Mouse (Mus musculus) spleen, adult 12 weeks (tissue): ENCODE data around the gene Gramd1b.

Source experiments
- DNase-seq: peaks from one replicate; pipeline ENCODE4 v3.0.0; 2022; ENCODE audit warnings: low spot score

The Gramd1b gene

DNA sequence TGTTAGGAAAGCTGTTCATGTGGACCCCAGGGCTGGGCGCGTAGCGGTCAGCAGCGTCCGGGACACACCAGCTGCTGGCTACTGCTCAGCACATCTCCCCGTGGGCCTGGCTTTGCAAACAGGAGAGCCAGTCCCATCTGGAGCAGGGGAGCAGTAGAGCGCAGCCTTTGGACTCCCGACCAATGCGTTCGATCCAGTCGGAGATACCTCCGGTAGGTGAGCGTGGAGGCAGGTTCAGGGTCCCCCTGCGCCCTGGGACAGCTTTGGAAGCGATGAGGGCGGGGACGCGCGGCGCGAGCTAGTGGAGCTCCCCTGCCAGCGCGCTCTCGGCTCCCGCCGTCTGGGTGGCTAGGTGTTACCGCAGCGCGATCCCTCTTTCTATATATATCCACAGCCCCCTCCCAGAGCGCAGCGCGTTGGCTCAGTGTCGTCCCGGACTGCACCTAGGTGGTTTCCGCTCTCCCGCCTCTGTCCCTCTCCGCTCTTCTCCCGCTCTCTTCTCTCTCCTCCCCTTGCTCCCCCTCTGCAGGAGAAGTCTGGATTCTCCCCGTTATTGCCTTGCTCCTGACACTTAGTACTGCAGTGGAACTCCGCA is at the start of gene Gramd1b:
Gene Gramd1b, minus strand, starts transcription at position 357 of the 595 bp plus-strand sequence.
- DNase-seq: no peak

DNA sequence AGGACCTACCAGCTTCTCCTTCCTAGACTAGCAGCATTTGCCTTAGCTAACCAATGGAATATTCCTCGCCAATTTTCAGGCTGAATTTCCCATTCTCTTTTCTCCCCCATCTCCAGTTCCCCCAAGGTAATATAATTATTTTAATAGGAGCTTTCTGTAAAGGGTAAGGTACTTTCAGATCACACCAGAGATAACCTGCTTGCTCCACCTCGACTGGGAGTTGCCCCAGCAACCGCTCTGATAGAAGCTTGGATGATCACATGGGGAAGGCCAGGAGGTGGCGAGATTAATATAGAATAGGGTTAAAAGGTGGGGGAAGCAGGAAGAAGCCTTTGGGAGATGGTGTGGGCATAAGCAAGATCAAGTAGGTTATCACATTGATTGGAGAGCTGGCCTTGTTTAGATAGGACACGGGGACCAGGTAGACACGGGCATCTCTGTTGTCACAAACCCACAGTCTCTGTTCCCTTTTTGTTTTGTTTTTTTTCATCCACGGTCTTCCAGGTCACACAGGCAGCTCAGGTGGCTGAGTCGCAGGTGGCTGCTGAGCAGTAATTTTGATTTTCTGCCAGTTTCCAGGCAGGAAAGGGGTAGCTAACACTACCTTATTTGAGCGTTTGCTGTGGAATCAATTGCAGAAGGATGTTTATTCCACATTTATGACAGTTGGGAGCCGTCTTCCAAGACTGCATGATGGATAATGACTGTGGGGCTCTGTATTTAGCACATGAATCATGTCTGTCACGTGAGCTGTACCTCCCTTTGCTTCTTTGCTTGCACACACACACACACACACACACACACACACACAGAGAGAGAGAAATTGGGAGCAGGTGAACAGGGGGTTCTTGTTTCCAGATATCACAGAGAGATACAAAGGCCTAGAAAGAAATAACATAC is 47.8 kb upstream of the Gramd1b start:
- DNase-seq: no peak

DNA sequence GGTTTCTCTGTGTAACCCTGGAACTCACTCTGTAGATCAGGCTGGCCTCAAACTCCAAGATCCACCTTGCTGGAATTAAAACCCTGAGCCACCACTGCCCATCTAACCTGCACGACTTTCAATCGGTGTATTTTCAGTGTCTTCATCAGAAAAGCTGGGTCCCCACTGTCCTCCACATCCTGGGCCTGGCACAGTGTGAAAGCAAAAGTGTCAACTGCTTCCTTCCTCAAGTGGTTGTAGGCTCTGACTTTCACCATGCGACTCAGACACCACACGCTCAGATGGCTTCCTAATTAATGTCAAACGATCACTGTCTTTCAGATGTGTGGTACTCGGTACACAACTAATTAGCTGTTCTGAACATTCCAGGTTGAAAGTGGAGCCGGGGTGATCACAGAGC is 45.9 kb upstream of the Gramd1b start:
- no peak for DNase-seq

DNA sequence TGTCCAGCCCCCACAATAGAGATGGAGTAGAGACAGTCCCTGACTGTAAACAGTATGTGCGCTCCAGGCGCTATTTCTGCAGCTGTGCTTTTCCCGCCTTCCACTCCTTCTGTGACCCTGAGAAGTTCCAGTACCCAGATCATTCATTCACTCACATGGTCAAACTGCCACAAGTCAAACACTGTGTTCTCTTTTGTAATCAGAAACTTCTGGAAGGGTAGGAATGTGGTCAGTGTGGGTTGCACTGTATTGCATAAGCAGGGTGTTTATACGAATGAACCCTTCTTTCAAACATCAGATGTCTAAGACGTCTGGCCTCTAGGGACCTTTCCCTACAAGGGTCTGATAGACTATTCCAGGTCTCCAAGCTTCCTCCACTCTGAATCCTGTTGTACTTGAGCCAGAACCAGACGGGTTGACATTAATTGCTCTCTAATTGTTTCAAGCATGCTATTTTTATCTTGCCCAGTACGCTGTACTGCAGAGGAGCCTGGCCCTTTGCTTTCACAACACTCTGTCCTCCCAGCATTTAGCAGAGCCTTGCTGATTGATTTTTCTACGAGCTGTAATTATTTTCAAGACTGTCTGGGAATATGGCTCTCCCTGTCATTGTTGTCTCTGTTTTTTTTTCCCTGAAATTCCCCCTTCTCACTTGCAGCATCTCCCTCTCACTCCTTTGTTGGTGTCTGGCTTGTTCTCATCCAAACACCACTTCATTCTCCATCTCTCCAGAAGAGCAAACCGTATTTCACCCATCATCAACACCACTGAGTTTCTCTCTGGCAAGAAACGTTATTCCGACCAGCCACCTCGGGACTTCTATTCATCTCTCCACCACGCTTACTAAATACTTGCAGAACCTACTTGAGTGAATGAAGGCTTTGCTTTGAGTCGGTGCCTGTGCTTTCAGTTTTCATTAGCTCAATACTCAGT is 44.1 kb upstream of the Gramd1b start:
- no peak for DNase-seq

DNA sequence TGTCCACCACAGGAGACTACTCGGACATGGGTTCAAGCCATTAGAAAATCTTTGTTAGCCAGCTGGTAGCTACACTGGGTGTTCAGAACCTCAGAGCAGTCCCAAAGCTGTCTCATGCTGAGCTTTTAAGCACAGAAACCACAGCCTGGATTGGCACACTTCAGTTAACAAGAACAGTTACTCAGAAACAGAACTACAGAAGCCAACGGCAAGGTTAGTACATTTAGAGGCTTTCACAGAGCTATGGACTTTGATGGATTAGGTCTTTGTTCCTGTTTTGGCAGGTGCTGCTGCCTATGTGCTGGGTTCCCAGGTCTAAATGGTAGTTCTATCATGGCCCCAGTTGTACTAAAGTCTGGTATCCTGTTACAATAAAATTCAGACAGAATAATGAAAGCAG is 40.1 kb upstream of the Gramd1b start:
- no peak for DNase-seq

DNA sequence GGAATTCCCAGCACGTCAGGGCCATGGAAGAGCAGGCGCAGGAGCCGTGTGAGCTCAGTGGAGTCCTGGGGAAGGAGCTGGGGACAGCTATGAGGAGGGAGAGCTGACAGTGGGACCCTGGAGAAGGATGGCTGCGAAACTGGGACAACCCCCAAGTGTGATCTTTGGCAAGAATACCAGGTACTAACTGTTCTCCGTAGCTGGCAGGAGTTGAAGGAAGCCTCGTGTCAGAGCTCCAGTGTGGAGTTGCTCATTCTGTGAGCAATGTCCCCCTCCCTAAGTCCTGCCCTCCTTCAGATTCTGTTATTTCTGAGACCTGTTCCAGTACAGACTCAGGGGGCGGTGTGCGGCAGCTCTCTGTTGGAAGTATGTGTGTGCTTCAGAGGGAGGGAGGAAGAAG is 36.9 kb upstream of the Gramd1b start:
- DNase-seq: no peak

DNA sequence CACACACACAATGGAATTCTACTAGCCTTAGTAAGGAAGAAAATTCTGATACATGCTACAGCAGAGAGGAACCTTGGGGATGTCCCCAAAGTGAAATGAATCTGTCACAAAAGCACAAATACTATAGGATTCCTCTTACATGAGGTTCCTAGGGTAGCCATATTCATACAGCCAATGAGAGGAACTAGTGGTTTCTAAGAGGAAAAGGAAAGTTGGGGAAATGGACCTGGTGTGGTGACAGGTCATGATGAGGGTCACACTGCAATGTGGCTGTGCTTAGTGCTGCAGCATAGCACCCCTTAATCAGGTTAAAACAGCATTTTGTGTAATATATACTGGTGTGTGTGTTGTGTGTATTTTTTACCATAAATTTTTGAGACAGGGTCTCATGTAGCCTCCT is 32.6 kb upstream of the Gramd1b start:
- no peak for DNase-seq

DNA sequence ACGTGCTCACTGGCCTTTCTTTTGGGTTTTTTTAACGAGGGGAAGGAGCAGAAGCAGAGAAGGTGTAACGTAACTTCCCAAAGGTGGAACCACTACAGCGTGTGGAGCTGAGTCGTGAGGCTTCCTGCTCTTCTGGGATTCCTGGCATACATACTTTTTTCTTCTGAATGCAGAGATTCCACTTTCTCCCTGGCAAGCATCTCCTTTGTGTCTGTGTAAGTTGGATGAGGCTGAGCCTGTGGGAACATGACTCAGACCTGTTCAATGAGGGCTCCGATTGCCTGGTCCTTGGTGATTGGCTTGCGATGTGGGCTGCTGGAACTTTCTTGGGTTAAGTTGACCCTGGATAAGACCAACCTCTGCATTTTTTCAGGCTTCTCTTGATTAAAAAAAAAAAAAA is 28.5 kb upstream of the Gramd1b start:
- DNase-seq: no peak

DNA sequence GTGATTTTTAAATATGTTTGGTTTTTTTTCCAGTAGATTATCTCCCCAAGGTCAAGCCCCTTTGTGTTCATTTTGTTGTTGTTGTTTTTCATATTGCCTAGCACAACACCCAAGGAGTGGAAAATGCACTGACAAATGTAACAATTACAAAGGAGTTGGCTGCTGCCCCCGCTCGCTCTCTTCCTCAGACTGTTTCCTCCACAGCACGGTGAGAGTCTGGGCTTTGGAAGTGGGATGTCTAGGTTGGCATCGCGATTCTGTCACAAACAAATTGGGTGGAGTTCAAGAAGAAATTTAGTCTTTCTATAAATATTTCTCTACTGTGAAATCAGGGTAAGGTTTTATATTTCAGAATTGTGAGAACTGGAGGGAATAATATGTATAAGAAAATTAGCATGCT is 26.6 kb upstream of the Gramd1b start:
- DNase-seq: no peak

DNA sequence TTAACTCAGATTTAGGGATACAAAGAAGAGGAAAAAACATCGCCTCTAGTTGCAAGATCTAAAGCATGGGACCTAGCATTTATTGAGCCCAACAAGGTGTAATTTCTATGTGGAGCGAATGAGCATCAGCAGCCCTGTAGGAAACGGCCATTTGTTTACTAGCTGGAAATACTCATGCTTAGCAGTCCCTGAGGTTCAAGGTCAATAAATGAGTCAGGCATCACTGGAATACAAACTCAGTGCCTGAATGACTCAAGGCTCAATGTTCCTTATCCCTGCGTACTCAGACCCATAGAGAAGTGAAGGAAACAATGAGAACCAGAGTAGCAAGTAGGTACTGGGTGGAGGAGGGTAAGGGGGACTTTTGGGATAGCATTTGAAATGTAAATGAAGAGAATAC is 25.2 kb upstream of the Gramd1b start:
- no peak for DNase-seq

DNA sequence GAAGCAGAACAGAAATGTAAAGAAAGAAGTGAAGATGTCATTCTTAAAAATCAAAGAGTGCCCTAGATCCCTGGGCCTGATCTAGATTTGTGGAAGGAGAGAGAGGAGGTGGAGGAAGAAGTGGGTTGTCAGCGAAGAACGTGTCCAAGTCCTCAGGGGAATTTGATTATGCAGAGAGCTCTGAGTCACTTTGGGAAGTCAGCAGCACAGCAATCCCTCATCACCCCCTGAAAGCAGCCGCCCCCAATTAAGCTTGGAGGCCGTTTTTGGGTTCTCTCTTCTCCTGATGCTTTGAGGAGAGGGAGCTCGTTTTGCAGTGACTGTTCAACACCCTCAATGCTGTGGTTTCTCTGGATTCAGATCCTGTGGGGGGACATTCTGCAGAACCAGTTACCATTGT is 24.1 kb upstream of the Gramd1b start:
- no peak for DNase-seq

DNA sequence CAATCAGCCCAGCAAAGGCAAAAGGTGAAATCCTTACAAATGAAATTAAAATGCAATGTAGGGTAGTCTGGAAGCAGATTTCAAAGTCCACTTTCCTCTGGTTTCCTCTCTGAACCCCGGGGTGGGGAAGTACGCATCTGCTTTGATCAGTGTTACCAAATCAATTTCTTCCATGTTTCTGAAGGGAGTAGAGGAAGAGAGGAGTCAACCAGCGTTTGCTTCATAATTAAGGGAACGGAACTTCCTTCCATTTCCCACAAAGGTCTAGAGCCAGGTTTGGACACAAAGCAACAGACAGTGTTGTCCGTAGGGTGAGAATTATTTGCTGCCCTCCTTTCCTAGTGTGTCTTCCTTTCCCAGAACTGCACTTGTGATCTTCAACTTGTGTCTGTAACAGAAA is 16.7 kb upstream of the Gramd1b start:
- DNase-seq: no peak

DNA sequence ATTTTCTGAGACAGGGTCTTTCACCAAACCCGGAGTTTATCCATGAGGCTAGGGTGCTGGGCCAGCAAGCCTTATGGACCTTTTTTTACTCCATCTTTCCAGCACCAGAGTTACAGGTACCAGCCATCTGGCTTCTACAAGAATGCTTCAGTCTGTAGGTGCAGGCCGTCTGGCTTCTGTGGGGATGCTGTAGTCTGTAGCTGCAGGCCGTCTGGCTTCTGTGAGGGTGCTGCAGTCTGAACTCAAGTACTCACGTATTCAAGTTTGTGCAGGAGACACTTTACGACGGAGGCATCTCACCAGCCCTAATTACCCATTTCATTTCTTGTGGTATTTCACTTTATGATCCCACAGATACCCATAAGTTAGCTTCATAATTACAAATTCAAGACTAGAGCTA is 14.0 kb upstream of the Gramd1b start:
- no peak for DNase-seq

DNA sequence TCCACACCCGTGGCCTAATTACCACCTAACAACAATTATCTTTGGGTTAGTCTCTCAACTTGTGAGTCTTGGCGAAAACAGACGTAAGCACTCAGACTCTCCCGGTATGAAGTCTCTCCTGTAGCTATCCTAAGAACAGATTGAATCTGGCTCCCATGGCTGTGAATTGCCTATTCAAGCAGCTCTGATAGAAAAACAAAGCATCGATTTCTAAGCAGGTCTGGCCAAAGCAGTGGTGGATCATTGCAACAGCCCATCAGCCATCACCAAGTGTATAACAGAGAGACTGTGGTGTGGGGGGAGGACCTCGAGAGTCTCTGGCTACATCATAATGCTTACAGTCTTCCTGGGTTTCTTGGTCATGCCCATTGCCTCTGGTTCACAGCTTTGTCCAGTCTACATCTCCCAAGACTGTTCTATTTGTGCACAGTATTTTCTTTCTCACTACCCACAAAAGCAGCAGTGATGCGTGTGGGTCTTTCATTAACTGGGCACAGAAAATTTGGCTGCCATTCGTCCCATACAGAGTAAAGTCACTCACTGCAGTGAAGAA is 8.5 kb upstream of the Gramd1b start:
- no peak for DNase-seq

DNA sequence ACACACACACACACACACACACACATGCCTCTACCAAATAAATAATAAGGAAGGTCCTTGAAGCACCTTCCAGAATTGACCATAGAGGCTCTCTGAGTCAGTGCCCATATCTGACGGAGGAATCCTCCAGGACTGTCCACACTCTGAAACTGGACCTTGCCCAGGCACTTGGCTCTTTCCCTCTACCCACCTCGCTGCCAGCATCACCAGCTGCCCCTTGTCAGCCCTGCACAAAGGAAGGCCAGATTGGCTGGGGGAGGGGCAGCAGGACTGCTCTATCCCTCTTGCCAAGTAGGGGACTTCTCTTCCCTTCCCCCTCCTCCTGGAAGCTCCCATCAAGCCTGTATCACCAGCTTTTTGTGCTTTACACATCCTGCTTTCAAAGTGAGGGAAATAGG is 6.5 kb upstream of the Gramd1b start:
- DNase-seq: no peak

DNA sequence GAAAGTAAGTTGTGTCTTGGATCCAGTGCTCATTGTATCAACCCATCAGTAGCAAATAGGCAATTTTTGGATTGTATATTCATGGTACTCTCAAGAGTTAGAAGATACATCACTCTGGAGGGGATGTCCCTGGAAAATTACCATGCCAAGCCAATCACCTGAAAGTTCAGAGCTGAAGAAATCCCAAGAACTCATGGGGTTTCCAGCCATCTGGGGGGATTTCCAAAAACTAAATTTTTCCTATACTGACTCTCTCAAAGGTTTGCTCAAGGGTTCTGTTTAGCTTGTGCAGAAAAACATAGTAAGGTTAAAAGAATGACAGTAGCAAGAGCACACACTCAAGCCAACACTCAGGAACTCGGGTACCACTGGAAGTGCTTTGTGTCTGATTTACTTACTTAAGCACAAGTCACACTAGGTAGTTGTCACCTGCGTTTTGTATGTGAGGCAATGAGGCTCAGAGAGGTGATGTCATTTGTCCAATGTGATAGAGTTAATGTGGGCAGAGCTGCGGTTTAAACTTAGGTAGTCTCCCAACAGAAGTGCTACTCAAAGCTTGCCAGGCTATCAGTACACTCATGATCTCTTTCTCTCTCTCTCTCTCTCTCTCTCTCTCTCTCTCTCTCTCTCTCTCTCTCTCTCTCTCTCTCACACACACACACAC is 6.0 kb upstream of the Gramd1b start:
- no peak for DNase-seq

DNA sequence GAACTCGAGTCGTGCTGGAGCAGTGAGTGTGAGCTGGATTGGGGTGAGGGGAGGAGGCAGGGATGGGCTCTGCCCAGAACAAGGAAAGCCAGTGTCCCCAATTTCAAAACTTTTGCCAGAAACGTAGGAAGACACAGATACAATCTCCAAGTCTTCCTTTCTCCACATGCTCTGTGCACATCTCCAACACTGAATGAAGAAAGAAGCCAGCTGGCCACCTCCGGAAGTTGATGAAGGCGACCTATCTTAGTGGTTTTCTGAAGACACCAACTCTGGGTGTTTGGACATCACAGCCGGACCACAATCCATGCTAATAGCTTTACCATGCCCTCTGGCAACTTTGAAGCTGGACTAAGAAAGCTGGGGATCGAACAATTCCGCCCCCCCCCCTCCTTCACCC is 647 bp downstream of the Gramd1b start:
- no peak for DNase-seq

DNA sequence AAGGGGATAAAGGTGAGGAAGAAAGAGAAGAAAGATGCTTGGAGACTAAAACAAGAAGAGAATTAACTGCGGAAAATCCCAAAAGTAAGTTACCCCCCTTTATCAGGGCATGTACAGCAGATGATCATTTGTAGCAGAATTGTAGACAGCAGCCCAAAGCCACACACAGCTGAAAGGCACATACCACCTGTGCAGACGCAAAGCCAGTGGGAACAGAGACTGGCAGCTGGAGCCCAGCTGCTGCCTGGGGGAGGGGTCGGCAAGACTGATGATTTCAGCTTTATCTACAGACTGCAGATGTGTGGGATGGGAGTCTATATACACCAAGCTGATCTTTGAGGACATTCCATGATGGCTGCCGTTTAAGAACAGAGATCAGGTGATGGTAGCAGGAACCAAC is 2.5 kb downstream of the Gramd1b start:
- DNase-seq: no peak

DNA sequence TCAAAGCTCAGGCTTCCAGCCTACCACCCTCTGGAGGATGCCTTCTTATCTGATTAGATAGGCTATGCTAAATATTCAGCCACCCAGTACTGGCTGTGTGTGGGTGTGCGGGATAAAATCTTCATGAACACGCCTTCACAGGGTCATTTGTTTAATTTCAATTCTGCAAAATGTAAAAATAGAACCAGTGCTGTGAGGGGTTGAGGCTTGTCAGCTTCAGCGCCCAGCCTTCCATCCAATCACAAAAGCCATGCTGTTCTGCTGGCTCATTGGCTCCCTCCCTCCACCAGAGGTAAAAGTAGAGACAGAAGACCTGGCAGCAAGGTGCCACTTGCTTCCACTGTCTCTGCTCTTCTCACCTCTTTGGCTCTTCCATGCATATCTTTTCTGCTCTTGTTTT is 4.3 kb downstream of the Gramd1b start:
- no peak for DNase-seq

DNA sequence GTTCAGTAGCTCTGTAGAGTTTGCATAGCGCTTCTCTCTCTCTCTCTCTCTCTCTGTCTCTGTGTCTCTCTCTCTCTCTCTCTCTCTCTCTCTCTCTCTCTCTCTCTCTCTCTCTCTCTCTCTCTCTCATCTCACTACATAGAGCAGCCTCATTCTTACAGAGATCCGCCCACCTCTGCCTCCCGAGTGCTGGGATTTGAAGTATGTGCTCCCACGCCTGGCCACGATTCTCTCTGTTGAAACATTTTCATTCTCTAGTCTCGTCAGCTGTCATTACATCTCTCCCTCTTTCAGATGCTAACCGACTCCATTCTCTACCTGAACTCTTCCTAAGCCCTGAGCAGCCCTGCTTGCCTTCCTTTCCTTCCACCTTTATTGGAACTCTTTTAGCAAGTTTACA is 9.0 kb downstream of the Gramd1b start:
- no peak for DNase-seq

DNA sequence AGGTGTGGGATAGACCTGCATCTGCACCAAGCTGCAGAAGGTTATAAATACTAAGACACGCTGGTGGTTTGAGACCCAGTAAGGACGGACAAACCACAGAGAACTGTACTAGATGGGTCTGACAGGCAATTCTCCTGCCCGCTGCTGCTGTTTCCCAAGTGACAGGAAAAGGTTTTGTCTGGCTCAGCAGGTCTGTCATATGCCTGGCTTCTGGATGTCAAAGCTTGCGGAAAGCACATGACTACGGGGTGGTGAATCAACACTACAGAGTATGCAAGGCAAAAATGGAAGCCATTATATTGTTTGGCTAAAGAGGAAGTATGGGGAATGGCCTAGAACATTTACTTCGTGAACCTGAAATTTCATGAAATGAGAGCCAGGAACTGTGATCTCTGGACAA is 10.1 kb downstream of the Gramd1b start:
- no peak for DNase-seq

DNA sequence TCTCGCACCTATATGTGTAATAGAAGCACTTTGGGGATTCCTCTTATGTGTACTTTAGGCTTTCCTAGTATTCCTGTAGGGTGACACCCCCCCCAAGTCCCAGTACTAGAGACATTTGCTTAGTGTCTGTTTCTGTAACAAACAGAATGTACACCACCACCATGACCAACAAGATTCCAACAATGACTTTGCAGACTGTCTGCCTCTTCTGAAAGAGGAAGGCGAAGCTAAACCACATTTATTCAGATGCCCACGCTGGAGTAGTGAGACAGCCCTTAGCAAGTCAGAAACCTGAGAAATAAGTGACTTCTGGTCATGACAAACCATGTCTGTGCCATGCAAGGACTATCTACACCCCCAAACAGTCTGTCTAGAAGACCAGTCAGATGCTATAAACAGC is 11.9 kb downstream of the Gramd1b start:
- no peak for DNase-seq
